ENCODE assay signal across 8 mouse cellular contexts in the genomic region with DNA sequence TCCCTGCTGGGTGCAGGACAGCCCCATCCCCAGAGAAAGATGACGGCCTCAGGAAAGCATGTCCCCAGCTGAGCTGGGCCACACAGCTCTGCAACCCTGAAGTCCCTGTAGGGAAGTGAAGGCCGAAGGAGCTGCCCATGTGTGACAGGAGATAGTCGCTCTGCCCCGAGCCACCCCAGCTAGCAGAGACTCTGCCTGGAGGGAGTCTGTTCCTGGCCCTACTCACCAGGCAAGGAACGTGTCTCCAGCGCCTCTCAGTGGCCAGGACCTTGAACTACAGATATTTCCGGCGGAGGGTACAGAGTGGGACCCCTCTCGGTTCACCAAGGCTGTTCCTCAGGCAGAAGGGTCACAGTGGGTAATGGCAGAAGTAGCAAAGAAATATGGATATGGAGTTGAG. TPM values are rescaled to one million over a fixed set of nuclear protein-coding genes. Genes with fewer than 3 reads are reported as not detected.
A peak's percentile ranks its signal among the peaks of the same experiment; 100 is the strongest.
DNase-seq lines count a peak whose midpoint lies in the region; ATAC-seq and TF ChIP-seq lines count a peak whose summit lies in the region.

No protein-coding gene starts in this region.

- intact Hi-C loops in left cerebral cortex, postnatal 36 days (cut with DNase I) = loop anchor here (10.0 kb wide), 1 partner anchor 357 kb away; a partner anchor contains a TSS

- H3K4me2 ChIP-seq in forebrain, postnatal 0 days (ENCODE audit: low read depth) = no peak overlapping the region
- no peak overlapping the region for H3K4me2 ChIP-seq in forebrain, embryonic 13.5 days
- no peak overlapping the region for H3K4me2 ChIP-seq in embryonic facial prominence, embryonic 12.5 days (replicated peaks)
- H3K4me2 ChIP-seq in hindbrain, embryonic 14.5 days (replicated peaks) = no peak overlapping the region
- no peak overlapping the region for H3K4me2 ChIP-seq in midbrain, embryonic 16.5 days (ENCODE audit: low read length)

- H3K4me1 ChIP-seq in forebrain, postnatal 0 days (ENCODE audit: insufficient read depth) = no peaks in the 10 kb centered on the region
- peaks cover 7% of the 10 kb centered on the region; the same call in 1 of the 2 replicates for H3K4me1 ChIP-seq in forebrain, embryonic 13.5 days
- peaks cover 12% of the 10 kb centered on the region for H3K4me1 ChIP-seq in embryonic facial prominence, embryonic 12.5 days
- H3K4me1 ChIP-seq in hindbrain, embryonic 14.5 days (replicated peaks; ENCODE audit: control insufficient read depth, insufficient read depth, low read length) = no peaks in the 10 kb centered on the region
- peaks cover 5% of the 10 kb centered on the region; the same call in 1 of the 2 replicates for H3K4me1 ChIP-seq in midbrain, embryonic 16.5 days (ENCODE audit: control insufficient read depth, insufficient read depth, low read length)
- H3K4me1 ChIP-seq in testis, adult 2 months (ENCODE audit: control insufficient read depth, insufficient read depth, low read length) = peaks cover 15% of the 10 kb centered on the region

- H3K9me3 ChIP-seq in forebrain, postnatal 0 days (ENCODE audit: low read length) = no peaks in the 10 kb centered on the region
- no peaks in the 10 kb centered on the region for H3K9me3 ChIP-seq in forebrain, embryonic 13.5 days (replicated peaks)
- H3K9me3 ChIP-seq in embryonic facial prominence, embryonic 12.5 days = no peaks in the 10 kb centered on the region
- H3K9me3 ChIP-seq in hindbrain, embryonic 14.5 days (ENCODE audit: control insufficient read depth, low read length) = no peaks in the 10 kb centered on the region
- H3K9me3 ChIP-seq in midbrain, embryonic 16.5 days (replicated peaks; ENCODE audit: control insufficient read depth, low read length, poor library complexity, severe bottlenecking) = no peaks in the 10 kb centered on the region

- TF ChIP-seq POLR2A in testis, adult 2 months (IDR thresholded peaks at IDR 0.05; ENCODE audit: control insufficient read depth, low read depth, low read length) = no peak

- no peak overlapping the region for H3K4me3 ChIP-seq in forebrain, postnatal 0 days (ENCODE audit: low read depth, low read length)
- no peak overlapping the region for H3K4me3 ChIP-seq in forebrain, embryonic 13.5 days
- H3K4me3 ChIP-seq in embryonic facial prominence, embryonic 12.5 days = no peak overlapping the region
- no peak overlapping the region for H3K4me3 ChIP-seq in hindbrain, embryonic 14.5 days (replicated peaks; ENCODE audit: low read length)
- no peak overlapping the region for H3K4me3 ChIP-seq in midbrain, embryonic 16.5 days (ENCODE audit: low read depth, low read length)
- H3K4me3 ChIP-seq in testis, adult 2 months (ENCODE audit: control insufficient read depth, low read depth, low read length) = no peak overlapping the region

- no peak overlapping the region for H3K9ac ChIP-seq in forebrain, postnatal 0 days
- no peak overlapping the region for H3K9ac ChIP-seq in forebrain, embryonic 13.5 days
- H3K9ac ChIP-seq in embryonic facial prominence, embryonic 12.5 days = no peak overlapping the region
- no peak overlapping the region for H3K9ac ChIP-seq in hindbrain, embryonic 14.5 days
- H3K9ac ChIP-seq in midbrain, embryonic 16.5 days (ENCODE audit: low read depth, low read length) = no peak overlapping the region

- peak; percentile 21 for DNase-seq in forebrain, postnatal 0 days
- peak; percentile 42 for DNase-seq in hindbrain, embryonic 14.5 days (ENCODE audit: low spot score)
- peak; percentile 37 to 54 for DNase-seq in left cerebral cortex, postnatal 36 days (ENCODE audit: low spot score in 2 of 2)

- ATAC-seq in forebrain, postnatal 0 days = 0 out of 2 replicates have a peak, but pooled peaks have one; percentile 38
- ATAC-seq in forebrain, embryonic 13.5 days = no peak
- peak; percentile 16 for ATAC-seq in activated CD4-positive, CD25-positive, alpha-beta regulatory T cell, adult 4 months
- 0 out of 2 replicates have a peak, but pooled peaks have one; percentile 25 for ATAC-seq in embryonic facial prominence, embryonic 12.5 days (ENCODE audit: insufficient number of reproducible peaks, insufficient read depth, low FRiP score, low TSS enrichment)
- ATAC-seq in hindbrain, embryonic 14.5 days (ENCODE audit: low FRiP score) = no peak
- peak; percentile 7; the same call in 1 of the 2 replicates for ATAC-seq in midbrain, embryonic 16.5 days

- no peaks in the 10 kb centered on the region for H3K36me3 ChIP-seq in forebrain, postnatal 0 days (ENCODE audit: insufficient read depth)
- no peaks in the 10 kb centered on the region for H3K36me3 ChIP-seq in forebrain, embryonic 13.5 days (ENCODE audit: poor library complexity, severe bottlenecking)
- no peaks in the 10 kb centered on the region for H3K36me3 ChIP-seq in embryonic facial prominence, embryonic 12.5 days
- no peaks in the 10 kb centered on the region for H3K36me3 ChIP-seq in hindbrain, embryonic 14.5 days (replicated peaks; ENCODE audit: control insufficient read depth, insufficient read depth)
- no peaks in the 10 kb centered on the region for H3K36me3 ChIP-seq in midbrain, embryonic 16.5 days (ENCODE audit: control insufficient read depth, insufficient read depth, low read length)
- H3K36me3 ChIP-seq in testis, adult 2 months (ENCODE audit: control insufficient read depth, insufficient read depth, low read length) = no peaks in the 10 kb centered on the region

- WGBS in forebrain, postnatal 0 days = 16% methylated on average over 9 of the region's 9 CpGs
- WGBS in forebrain, embryonic 13.5 days = 11% methylated on average over 9 of the region's 9 CpGs
- WGBS in embryonic facial prominence, embryonic 12.5 days = 11% methylated on average over 9 of the region's 9 CpGs
- WGBS in hindbrain, embryonic 14.5 days = 9% methylated on average over 9 of the region's 9 CpGs
- WGBS in midbrain, embryonic 16.5 days = 12% methylated on average over 9 of the region's 9 CpGs

- peak; percentile 67 for TF ChIP-seq CTCF in forebrain, postnatal 0 days (IDR thresholded peaks at IDR 0.05; ENCODE audit: low read depth)
- TF ChIP-seq CTCF in testis, adult 2 months (IDR thresholded peaks at IDR 0.05; ENCODE audit: control insufficient read depth, insufficient read depth, insufficient replicate concordance, low read depth, low read length) = peak; percentile 83; the same call in 1 of the 2 replicates

- no peak overlapping the region for H3K27ac ChIP-seq in forebrain, postnatal 0 days (ENCODE audit: low read depth, low read length)
- H3K27ac ChIP-seq in forebrain, embryonic 13.5 days = no peak overlapping the region
- H3K27ac ChIP-seq in embryonic facial prominence, embryonic 12.5 days = no peak overlapping the region
- no peak overlapping the region for H3K27ac ChIP-seq in hindbrain, embryonic 14.5 days
- H3K27ac ChIP-seq in midbrain, embryonic 16.5 days (ENCODE audit: low read length) = no peak overlapping the region
- H3K27ac ChIP-seq in testis, adult 2 months (ENCODE audit: control insufficient read depth, insufficient read depth, low read depth, low read length) = no peak overlapping the region

- peaks cover 6% of the 10 kb centered on the region for H3K27me3 ChIP-seq in forebrain, postnatal 0 days (ENCODE audit: insufficient read depth, low read length)
- peaks cover 35% of the 10 kb centered on the region for H3K27me3 ChIP-seq in forebrain, embryonic 13.5 days
- peaks cover 11% of the 10 kb centered on the region for H3K27me3 ChIP-seq in embryonic facial prominence, embryonic 12.5 days
- peaks cover 18% of the 10 kb centered on the region; the same call in 1 of the 2 replicates for H3K27me3 ChIP-seq in hindbrain, embryonic 14.5 days (ENCODE audit: control insufficient read depth, insufficient read depth, low read length)
- peaks cover 12% of the 10 kb centered on the region; the same call in 1 of the 2 replicates for H3K27me3 ChIP-seq in midbrain, embryonic 16.5 days (ENCODE audit: control insufficient read depth, insufficient read depth, low read depth, low read length)
- H3K27me3 ChIP-seq in testis, adult 2 months (ENCODE audit: control insufficient read depth, insufficient read depth, low read length) = no peaks in the 10 kb centered on the region

RNA-seq across cellular contexts. Expression of a gene that starts 39.9 kb away (rescaled TPM):
- 34.8 and 47.0 TPM in 2 replicates for total RNA-seq in forebrain, postnatal 0 days (2014; rRNA removed)
- polyA plus RNA-seq in forebrain, postnatal 0 days (2015; fragmentation: Nextera tagmentation; extraction: Ambion mirVana) = 70.6 and 75.4 TPM in 2 replicates
- polyA plus RNA-seq in forebrain, embryonic 13.5 days (2015; fragmentation: Nextera tagmentation; extraction: Ambion mirVana) = 94.4 and 104 TPM in 2 replicates
- 100 to 1,000 TPM; 146 to 155 TPM for polyA plus RNA-seq in activated CD4-positive, CD25-positive, alpha-beta regulatory T cell, adult 4 months (2017; shearing (Covaris generic))
- polyA plus RNA-seq in embryonic facial prominence, embryonic 12.5 days (2016; fragmentation: Nextera tagmentation; extraction: Ambion mirVana) = 60.8 and 62.2 TPM in 2 replicates
- polyA plus RNA-seq in hindbrain, embryonic 14.5 days (2014; fragmentation: Nextera tagmentation; extraction: Ambion mirVana) = 62.3 and 69.3 TPM in 2 replicates
- 10 to 100 TPM; 50.7 to 55.3 TPM for total RNA-seq in left cerebral cortex, postnatal 36 days (2021)
- 79.8 and 86.0 TPM in 2 replicates for polyA plus RNA-seq in midbrain, embryonic 16.5 days (2015; fragmentation: Nextera tagmentation; extraction: Ambion mirVana)
- polyA plus RNA-seq in testis, adult 2 months (2012; rRNA removed) = 30.9 and 34.7 TPM in 2 replicates

Comparison
In these comparisons a context has a peak if more than half of its experiments do, and no peak if none do; other contexts are left out.
1. ATAC-seq: peak in forebrain, postnatal 0 days (single experiment), activated CD4-positive, CD25-positive, alpha-beta regulatory T cell, adult 4 months (single experiment), embryonic facial prominence, embryonic 12.5 days (single experiment) and midbrain, embryonic 16.5 days (single experiment); none in forebrain, embryonic 13.5 days (single experiment) and hindbrain, embryonic 14.5 days (single experiment).
2. Peak in every context shown above with its lines, with median percentiles within 50 percentile points of each other: DNase-seq.